Mouse (Mus musculus): ENCODE results near the gene Tssk1.

GRCm38 (mm10) chr16:17893923-17894322 is at the start of gene Tssk1:
- TF ChIP-seq CTCF (IDR thresholded peaks at IDR 0.05 in 2 of 3, conservative IDR thresholded peaks at IDR 0.05 in 1 of 3; ENCODE audit: control insufficient read depth in 1 of 3, insufficient read depth in 1 of 3, low read depth in 2 of 3, low read length in 3 of 3, poor library complexity in 1 of 3, severe bottlenecking in 1 of 3) (no peak), USF1 (IDR thresholded peaks at IDR 0.05; ENCODE audit: low read depth, low read length) (no peak), ETS1 (IDR thresholded peaks at IDR 0.05; ENCODE audit: low read depth, low read length) (no peak), ZNF384 (IDR thresholded peaks at IDR 0.05; ENCODE audit: low read depth, low read length) (no peak), ZMIZ1 (IDR thresholded peaks at IDR 0.05; ENCODE audit: low read depth, low read length) (no peak), MAX (IDR thresholded peaks at IDR 0.05; ENCODE audit: low read length) (no peak), GATA1 (IDR thresholded peaks at IDR 0.05; ENCODE audit: low read depth, low read length) (no peak), MYC (IDR thresholded peaks at IDR 0.05; ENCODE audit: low read depth, low read length) (no peak), ELF1 (IDR thresholded peaks at IDR 0.05; ENCODE audit: low read depth, low read length) (no peak), JUND (IDR thresholded peaks at IDR 0.05; ENCODE audit: low read depth, low read length) (no peak), BHLHE40 (IDR thresholded peaks at IDR 0.05; ENCODE audit: borderline replicate concordance, low read depth, low read length) (no peak), POLR2A (IDR thresholded peaks at IDR 0.05; ENCODE audit: control insufficient read depth in 1 of 2, insufficient read depth in 1 of 2, low read depth in 1 of 2, low read length in 2 of 2, poor library complexity in 1 of 2) (no peak)

Measured in MEL (cell line).